Mouse (Mus musculus) hematopoietic stem cell, adult 5-6 weeks (primary cell): Measurements from ENCODE around the gene Tmem25. TPM values are rescaled to one million over a fixed set of nuclear protein-coding genes. Genes with fewer than 3 reads are reported as not detected.

ENCODE experiments used
- ATAC-seq, 2 experiments: fragments of 125-278 bp in 1 of 2; replicated peaks in 1 of 2; 2 replicates each; pipeline ENCODE4 v1.8.0; 2016 to 2017; ENCODE audit warnings: inconsistent platforms in 2 of 2, mild to moderate bottlenecking in 2 of 2, moderate number of reproducible peaks in 2 of 2, low read depth in 1 of 2, moderate TSS enrichment in 1 of 2; ENCODE audit not compliant: low FRiP score in 2 of 2, poor library complexity in 2 of 2, severe bottlenecking in 2 of 2, insufficient read depth in 1 of 2, low TSS enrichment in 1 of 2
- total RNA-seq: library from RNA; stranded (forward); fragments of 172-1452, 232-1000 nt; gene quantifications from 2 replicates; pipeline ENCODE4 v1.2.3, GENCODE M21; 2017

The Tmem25 gene
- 0.19 and 0.50 TPM in 2 replicates for total RNA-seq

DNA sequence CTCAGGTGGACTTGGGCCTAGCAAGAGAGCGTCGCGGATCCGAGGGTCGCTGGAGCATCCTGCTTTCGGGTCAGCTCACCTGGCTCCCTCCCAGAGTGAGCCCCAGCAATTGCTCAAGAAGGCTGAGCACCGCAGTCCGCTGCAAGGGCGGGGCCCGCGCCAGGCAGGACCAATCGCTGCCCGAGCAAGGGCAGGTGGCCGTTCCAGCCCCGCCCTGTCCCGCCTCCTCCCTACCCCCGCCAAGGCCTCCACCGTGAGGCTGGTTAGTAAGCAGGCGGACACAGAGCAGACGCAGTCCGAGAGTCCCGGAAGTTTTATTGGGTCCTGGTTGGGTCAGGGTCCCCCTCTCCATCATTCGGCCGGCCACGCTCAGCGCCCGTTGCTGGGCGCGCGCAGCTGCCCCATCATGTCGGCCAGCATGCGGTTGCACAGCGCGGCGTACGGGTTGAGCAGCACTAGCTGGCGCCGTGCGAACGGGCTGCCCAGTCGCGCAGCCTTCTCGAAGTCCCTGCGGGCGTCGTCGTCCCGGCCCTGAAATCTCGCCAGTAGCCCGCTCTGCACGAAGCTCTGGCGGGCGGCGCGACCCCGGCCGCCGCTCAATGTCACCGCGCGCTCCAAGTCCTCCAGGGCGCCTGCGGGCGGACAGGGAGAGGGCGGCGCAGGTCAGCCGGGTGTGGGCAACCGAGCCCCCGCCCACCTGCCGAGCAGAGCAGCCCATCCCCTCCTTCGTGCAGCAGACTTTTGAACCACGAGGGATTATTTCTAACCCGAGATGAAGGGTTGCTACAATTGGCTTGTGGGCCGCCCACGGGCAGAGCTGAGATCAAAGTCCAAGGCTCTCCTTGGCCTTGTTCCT lies at the start of gene Tmem25:
Tmem25 (minus strand) TSS at position 206 of the 856 bp plus-strand sequence.
- ATAC-seq: peak; percentile 74 to 79

GRCm38 (mm10) chr9:44847446-44847845 lies 48.3 kb upstream of the Tmem25 start:
- no peak for ATAC-seq

- peak; percentile 19 to 60; a peak in 1 of 4 replicates for ATAC-seq
These were observed 42.1 kb upstream of the Tmem25 start for GRCm38 (mm10) chr9:44841241-44841640.

DNA sequence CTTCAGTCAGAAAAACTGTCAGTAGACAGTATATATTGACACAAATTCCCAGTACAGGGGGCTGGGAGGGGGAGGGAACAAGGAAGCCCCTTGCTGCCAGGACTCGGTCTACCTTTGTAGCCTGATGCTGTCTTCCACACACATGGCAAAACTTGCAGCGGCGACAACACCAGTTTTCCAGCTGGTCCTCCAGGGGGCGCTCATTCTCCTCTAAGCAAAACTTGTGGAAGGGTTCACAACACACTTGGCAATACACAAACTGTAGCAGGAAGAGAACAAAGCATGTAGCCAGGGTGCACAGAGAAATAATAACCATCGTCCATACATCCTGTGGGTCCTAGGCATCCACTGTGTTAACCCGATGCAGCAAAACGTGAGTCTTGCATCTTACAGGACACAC lies 37.3 kb upstream of the Tmem25 start:
- ATAC-seq: peak in 1 of 2 experiments; percentile 62; a peak in 1 of 4 replicates

- ATAC-seq: no peak
These were observed 33.2 kb upstream of the Tmem25 start for GRCm38 (mm10) chr9:44832356-44832755.

DNA sequence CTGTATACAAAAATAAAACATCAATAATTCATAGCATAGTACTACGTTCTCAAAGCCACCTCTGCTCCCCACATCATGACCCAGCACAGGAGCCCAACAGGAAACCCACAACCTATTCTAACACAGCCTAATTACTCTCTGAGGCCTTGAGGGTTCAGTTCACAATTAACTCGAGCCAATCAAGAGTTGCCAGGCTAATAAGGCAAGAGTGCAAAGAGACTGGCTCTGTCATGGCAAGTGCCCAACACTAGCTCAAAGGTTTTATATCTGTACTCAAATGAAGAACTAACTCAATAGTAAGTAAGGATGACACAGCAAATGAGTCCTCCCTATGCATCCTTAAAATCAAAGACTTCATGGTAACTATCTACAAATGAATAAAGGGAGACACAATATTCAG lies 31.4 kb upstream of the Tmem25 start:
- ATAC-seq: no peak

GRCm38 (mm10) chr9:44828944-44829343 lies 29.8 kb upstream of the Tmem25 start:
- ATAC-seq: no peak

DNA sequence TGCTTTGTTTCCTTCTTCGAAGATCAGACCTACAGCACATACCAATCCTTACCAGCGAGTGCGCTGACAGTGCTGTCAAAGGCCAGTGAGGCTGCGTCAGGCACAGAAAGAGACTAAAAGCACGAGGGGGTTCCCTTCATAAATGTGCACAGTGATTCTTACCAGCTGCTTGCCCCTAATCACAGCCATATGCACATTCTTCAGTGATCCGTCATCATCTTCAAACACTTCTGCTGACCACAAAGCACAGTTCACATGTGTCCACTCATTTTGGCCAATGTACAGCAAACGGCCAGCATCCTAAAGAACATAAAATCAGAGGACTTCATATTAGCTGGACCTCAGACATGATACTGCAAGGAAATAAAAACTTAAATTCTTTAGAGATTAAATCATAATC lies 27.6 kb upstream of the Tmem25 start:
- ATAC-seq: no peak

DNA sequence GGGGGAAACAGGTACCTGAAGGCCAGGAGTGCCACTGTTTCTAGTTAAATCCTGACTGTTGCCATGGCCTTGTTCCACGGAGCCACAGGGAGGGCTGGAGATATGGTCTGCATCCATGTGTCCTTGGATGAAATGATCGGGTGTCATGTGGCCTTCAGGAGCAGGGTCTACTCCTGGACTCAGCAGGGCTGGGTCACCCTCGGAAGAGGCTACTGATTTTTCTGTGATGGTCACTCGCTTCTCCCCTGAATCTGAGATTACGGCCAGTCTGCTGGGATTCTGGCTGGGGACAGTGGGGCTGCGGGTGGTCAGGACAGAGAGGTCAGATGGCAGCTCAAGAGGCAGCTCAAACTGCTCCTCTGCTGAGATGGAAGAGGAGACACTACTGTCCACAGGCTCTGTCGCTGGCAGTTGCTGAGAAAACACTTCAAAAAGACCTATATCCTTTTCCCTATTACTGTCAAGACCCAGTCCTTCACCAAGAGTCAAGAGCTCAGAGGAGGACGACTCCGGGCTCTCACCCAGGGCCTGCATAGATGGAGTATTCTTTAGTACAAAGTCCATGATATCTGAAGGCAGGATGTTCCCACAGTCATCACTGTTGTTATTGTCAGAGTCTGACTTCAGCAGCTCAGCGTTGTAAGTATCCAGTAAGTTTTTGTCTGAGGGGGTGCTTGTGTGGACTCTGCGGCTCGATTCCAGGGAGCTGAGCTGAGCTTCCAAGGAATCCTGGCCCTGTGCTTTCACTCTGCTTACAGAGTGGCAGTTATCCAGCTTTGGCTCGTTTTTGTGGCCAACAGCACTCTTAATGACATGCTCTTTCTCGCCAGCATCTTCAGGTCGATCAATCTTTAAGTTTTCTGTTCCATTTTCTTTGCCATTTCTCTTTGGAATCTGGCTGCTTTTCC lies 21.1 kb upstream of the Tmem25 start:
- no peak for ATAC-seq

- ATAC-seq: no peak
These were observed 18.4 kb upstream of the Tmem25 start for GRCm38 (mm10) chr9:44817522-44817921.

GRCm38 (mm10) chr9:44814179-44814578 lies 15.1 kb upstream of the Tmem25 start:
- ATAC-seq: no peak

- ATAC-seq: no peak
These were observed 11.2 kb upstream of the Tmem25 start for GRCm38 (mm10) chr9:44810316-44810715.

DNA sequence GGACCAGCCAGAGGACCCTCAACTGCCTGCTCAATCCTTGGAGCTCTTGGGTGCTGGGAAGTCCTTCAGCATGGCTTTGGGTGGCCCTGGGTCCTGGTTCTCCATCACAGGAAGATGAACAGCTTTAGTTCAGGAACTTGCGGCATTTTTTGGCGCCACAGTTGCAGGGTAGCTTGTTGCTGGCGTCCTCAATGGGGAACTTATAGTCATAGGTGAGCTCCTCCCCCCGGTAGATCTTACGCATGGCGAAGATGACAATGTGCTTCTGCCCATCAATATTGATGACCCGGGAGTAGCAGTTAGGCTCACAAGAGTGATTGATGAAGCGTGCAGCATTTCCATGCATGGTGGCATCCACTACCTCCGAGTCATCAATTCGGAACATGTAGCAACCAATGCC lies 8.7 kb upstream of the Tmem25 start:
- no peak for ATAC-seq

- ATAC-seq: no peak
These were observed 8.0 kb upstream of the Tmem25 start for GRCm38 (mm10) chr9:44807141-44807540.

DNA sequence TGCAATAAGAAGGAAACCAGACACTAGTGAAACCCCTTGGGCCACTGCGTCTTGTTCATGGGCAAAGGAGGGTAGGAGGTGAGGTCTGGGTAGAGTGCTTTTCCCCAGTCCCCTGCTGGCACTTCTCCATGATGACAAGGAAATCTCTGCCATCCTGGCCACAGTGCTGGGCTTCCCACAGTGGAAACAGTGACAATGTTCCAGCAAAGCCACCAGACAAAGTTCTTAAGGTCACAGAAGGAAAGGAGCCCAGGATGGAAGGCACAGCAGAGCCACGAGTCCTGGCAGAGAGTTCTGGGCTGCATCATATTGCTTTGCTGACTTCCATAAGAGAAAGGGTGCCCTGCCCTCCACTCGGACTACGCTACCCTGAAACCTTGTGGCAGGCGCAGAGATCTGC lies 6.4 kb upstream of the Tmem25 start:
- no peak for ATAC-seq

DNA sequence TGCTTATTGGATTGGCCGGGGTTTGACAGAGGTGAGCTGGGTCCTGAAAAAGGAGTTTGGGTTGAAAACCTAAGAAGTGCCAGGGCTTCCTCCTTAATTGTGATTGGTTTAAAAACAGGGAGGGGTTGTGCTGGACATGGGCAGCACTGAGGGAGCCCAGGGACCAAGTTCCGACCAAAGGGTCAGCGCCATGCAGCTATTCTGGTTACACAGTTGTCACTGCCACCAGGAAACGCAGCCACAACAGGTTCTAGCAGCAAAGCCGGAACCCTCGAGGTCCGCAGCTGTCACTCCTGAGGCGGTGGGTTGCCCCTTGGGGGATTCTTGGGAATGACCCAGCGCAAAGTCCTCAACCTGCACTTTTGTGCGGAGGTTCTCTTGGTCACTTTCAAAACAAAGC lies 5.6 kb upstream of the Tmem25 start:
- ATAC-seq: no peak

- no peak for ATAC-seq
These were observed 3.8 kb upstream of the Tmem25 start, which contains the start of gene Ttc36 for GRCm38 (mm10) chr9:44802808-44803450. TSS of gene Ttc36 (minus strand) at chr9:44803072.

DNA sequence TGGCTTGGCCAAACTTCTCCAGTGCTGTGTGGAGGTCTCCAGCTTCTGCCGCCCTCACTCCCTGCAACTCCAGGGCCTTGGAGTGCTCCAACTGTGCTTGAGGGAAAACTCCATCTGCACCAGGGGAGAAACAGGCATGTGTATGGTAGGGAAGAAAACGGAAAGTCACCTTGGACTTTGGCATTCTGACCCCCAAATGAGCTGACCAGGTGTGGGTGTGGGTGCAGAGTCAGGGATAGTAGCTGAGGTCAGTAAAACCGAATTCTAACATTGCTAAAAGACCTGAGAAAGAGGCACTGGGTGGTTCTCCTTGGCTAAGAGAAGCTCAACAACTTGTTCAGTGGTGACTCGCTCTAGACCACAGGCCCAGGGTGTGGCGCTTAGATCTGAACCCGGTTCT lies 2.6 kb upstream of the Tmem25 start:
- ATAC-seq: no peak
